Mouse (Mus musculus): ENCODE measurements around the gene Syn3. TPM values are rescaled to one million over a fixed set of nuclear protein-coding genes. Genes with fewer than 3 reads are reported as not detected.

The Syn3 gene
- polyA plus RNA-seq, 1 experiment: 0.84 TPM

DNA sequence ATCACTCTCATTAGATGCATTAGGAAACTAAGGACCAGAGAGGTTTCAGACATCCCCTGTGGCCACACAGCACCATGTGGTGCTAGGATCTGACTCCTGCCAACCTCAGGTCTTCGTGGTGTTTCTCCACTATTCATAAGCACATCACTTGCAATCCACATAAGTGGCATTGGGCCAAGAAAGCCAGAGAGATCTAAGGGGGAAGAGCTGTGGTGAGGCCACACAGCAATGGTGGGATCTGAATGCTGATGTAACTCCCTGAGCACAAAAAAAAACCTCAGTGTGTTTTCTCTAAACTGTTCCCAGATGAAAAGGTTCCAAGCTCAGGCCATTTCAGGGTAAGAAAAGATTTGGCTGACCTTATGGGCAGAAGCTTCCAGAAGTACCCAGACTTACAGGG, 162.2 kb downstream of the Syn3 start:
- WGBS: 4% methylated on average over 1 of the region's 1 CpGs
- H3K4me1 ChIP-seq (replicated peaks; ENCODE audit: control insufficient read depth, insufficient read depth, low read length): no peaks in the 10 kb centered on the region
- H3K36me3 ChIP-seq (ENCODE audit: control insufficient read depth, insufficient read depth, low read length): no peaks in the 10 kb centered on the region
- no peak overlapping the region for H3K27ac ChIP-seq (ENCODE audit: control insufficient read depth, insufficient read depth, low read length)
- DNase-seq: no peak
- TF ChIP-seq POLR2A (IDR thresholded peaks at IDR 0.05; ENCODE audit: control insufficient read depth, extremely low read depth, insufficient read depth, low read length, poor library complexity) (no peak), CTCF (IDR thresholded peaks at IDR 0.05; ENCODE audit: borderline replicate concordance, control insufficient read depth, extremely low read depth, insufficient read depth, low read length, poor library complexity) (no peak)
- no peaks in the 10 kb centered on the region for H3K27me3 ChIP-seq (ENCODE audit: control insufficient read depth, insufficient read depth, low read length)
- no peak overlapping the region for H3K4me3 ChIP-seq (ENCODE audit: control insufficient read depth, insufficient read depth, low read length)

DNA sequence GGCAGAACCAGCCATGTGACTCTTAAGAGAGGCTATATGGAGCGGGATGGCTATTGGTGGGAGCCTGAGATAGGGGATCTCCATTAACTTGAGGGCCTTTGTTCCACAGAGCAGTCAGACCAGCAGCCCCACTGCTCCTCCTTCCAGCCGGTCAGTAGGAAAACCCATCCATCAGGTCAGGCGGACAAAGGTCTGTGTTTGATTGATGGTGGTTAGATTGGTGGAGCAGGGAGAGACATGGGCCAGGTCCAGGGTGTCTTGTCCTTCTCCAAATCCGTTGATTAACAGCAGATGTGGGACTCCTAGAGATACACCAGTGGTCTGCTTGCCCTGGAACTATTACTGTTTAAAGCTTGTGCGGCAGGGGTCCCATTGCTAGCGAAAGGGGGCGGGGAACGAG, 164.1 kb downstream of the Syn3 start:
- no peaks in the 10 kb centered on the region for H3K36me3 ChIP-seq (ENCODE audit: control insufficient read depth, insufficient read depth, low read length)

DNA sequence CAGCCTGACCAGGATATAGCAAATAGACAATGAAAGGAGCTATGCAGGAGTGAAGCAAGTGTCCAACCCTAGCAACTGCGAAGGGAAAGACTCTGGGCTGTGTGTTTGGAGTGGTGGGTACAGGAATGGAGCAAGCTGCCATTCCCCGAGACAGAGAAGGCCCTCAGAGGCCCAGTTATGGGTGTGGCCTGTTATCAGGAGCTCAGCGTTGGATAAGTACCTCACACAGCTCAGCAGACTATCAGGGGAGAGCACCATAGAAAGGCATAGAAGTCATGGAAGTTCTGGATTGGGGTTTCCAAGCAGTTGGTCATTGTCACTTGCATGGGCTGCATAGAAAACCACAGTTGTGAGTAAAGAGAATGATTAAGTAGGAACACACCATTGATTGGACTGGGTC, 165.8 kb downstream of the Syn3 start:
- Histone ChIP-seq H3K4me1 (replicated peaks; ENCODE audit: control insufficient read depth, insufficient read depth, low read length) (no peaks in the 10 kb centered on the region), H3K27me3 (ENCODE audit: control insufficient read depth, insufficient read depth, low read length) (no peaks in the 10 kb centered on the region), H3K36me3 (ENCODE audit: control insufficient read depth, insufficient read depth, low read length) (no peaks in the 10 kb centered on the region), H3K4me3 (ENCODE audit: control insufficient read depth, insufficient read depth, low read length) (no peak overlapping the region), H3K27ac (ENCODE audit: control insufficient read depth, insufficient read depth, low read length) (no peak overlapping the region)
- 86% methylated on average over 3 of the region's 3 CpGs for WGBS
- TF ChIP-seq CTCF (IDR thresholded peaks at IDR 0.05; ENCODE audit: borderline replicate concordance, control insufficient read depth, extremely low read depth, insufficient read depth, low read length, poor library complexity): no peak
- no peak for TF ChIP-seq POLR2A (IDR thresholded peaks at IDR 0.05; ENCODE audit: control insufficient read depth, extremely low read depth, insufficient read depth, low read length, poor library complexity)
- DNase-seq: no peak

More for the DNA sequence above, 164.1 kb downstream of the Syn3 start:
- H3K27me3 ChIP-seq (ENCODE audit: control insufficient read depth, insufficient read depth, low read length): no peaks in the 10 kb centered on the region
- H3K4me1 ChIP-seq (replicated peaks; ENCODE audit: control insufficient read depth, insufficient read depth, low read length): no peaks in the 10 kb centered on the region
- WGBS: 92% methylated on average over 8 of the region's 8 CpGs
- TF ChIP-seq POLR2A (IDR thresholded peaks at IDR 0.05; ENCODE audit: control insufficient read depth, extremely low read depth, insufficient read depth, low read length, poor library complexity): no peak
- no peak for TF ChIP-seq CTCF (IDR thresholded peaks at IDR 0.05; ENCODE audit: borderline replicate concordance, control insufficient read depth, extremely low read depth, insufficient read depth, low read length, poor library complexity)
- H3K27ac ChIP-seq (ENCODE audit: control insufficient read depth, insufficient read depth, low read length): no peak overlapping the region
- DNase-seq: no peak
- no peak overlapping the region for H3K4me3 ChIP-seq (ENCODE audit: control insufficient read depth, insufficient read depth, low read length)

DNA sequence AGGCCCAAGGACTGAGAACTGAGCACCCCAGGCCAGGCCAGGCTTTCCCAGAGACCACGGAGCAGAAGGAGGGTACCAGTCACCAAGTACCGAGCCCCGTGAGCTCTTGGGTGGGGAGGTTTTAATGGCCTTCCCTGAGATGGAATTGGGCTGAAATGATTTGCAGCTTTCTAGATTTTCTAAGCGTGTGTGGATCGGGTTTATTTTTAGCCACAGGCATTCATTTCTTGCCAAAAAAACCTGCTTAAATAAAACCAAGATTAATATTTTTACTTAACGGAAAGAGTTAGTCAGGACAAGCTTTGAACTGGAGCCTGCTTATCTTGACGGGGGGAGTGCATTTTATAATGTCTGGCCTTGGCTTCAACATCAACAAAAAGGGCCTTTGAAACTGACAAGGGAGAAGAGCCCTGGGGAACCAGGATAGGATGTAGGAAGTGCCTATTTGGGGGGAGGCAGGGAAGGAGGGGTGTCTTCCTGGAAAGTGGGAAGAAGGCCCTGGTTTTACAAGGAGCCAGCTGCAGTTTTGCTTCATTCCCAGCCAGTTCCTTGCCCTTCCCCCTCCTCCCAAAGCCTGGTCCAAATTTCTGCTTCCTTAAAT, 166.9 kb downstream of the Syn3 start:
- Histone ChIP-seq H3K4me1 (replicated peaks; ENCODE audit: control insufficient read depth, insufficient read depth, low read length) (no peaks in the 10 kb centered on the region), H3K36me3 (ENCODE audit: control insufficient read depth, insufficient read depth, low read length) (no peaks in the 10 kb centered on the region), H3K27ac (ENCODE audit: control insufficient read depth, insufficient read depth, low read length) (no peak overlapping the region), H3K27me3 (ENCODE audit: control insufficient read depth, insufficient read depth, low read length) (no peaks in the 10 kb centered on the region), H3K4me3 (ENCODE audit: control insufficient read depth, insufficient read depth, low read length) (no peak overlapping the region)
- no peak for DNase-seq
- TF ChIP-seq POLR2A (IDR thresholded peaks at IDR 0.05; ENCODE audit: control insufficient read depth, extremely low read depth, insufficient read depth, low read length, poor library complexity): no peak
- no peak for TF ChIP-seq CTCF (IDR thresholded peaks at IDR 0.05; ENCODE audit: borderline replicate concordance, control insufficient read depth, extremely low read depth, insufficient read depth, low read length, poor library complexity)
- WGBS: 93% methylated on average over 7 of the region's 7 CpGs

DNA sequence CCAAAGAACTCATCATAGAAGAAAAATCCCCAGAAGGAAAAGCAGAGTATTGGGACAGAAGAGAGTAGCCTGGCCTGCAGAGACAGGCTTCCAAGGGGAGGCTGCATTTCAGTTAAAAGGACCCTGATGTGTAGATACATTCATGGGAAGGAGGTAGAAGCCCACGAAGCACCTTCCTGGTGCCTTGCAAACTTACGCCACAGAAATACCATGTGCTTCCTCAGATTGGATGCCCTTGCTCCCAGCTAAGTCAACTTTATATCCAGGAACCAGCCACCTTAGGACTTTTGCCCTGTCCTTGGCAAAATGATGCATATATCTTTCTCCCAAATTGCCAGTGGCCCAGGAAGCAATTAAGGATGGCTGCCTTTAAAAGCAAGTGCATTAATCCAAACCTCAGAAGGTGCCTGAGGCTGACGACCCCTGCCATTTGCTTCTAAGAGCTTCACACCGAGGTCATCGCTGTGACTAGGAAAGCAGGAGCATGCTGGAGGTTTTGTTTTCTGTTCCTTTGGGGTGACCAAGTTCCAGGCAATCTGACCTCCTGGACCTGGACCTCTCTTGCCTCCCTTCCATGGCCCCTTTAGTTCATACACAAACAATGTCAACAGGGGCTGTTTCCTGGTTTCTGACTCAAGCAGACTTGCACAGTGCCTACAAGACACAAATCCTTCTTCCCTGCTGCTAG, 167.6 kb downstream of the Syn3 start:
- H3K4me3 ChIP-seq (ENCODE audit: control insufficient read depth, insufficient read depth, low read length): no peak overlapping the region
- 78% methylated on average over 5 of the region's 5 CpGs for WGBS
- no peaks in the 10 kb centered on the region for H3K4me1 ChIP-seq (replicated peaks; ENCODE audit: control insufficient read depth, insufficient read depth, low read length)
- DNase-seq: no peak
- TF ChIP-seq POLR2A (IDR thresholded peaks at IDR 0.05; ENCODE audit: control insufficient read depth, extremely low read depth, insufficient read depth, low read length, poor library complexity) (no peak), CTCF (IDR thresholded peaks at IDR 0.05; ENCODE audit: borderline replicate concordance, control insufficient read depth, extremely low read depth, insufficient read depth, low read length, poor library complexity) (no peak)
- H3K27me3 ChIP-seq (ENCODE audit: control insufficient read depth, insufficient read depth, low read length): no peaks in the 10 kb centered on the region
- no peaks in the 10 kb centered on the region for H3K36me3 ChIP-seq (ENCODE audit: control insufficient read depth, insufficient read depth, low read length)
- no peak overlapping the region for H3K27ac ChIP-seq (ENCODE audit: control insufficient read depth, insufficient read depth, low read length)

DNA sequence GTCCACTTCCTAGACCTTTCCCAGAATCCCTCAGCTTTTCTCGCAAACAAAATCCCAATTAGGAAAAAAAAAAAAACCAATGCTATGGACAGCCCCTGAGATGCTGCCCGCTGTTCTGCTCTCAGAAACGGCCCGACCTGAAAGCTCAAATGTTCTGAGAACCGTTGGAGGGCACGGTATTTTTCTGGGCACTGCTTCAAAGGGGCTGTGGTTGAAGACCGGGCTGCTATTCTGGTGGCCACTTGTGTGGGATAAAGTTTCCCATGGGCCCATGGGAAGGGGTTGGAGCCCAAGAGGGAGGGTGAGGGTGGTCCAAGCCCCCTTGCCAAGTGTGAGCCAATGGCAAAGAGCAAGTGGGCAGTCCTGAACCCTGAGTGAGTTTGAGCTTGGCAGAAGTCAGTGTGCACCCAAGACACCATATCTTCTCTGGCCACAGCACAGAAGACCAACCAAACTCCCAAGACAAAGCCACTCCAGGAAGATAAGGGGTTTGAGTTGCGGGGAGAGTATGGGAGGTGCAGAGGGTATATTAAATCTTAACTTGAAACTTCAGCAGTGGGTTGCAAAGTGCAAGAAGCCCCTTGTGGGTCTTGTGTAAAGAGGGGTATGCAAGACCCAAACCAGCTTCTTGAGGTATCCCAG, 169.3 kb downstream of the Syn3 start:
- TF ChIP-seq CTCF (IDR thresholded peaks at IDR 0.05; ENCODE audit: borderline replicate concordance, control insufficient read depth, extremely low read depth, insufficient read depth, low read length, poor library complexity) (no peak), POLR2A (IDR thresholded peaks at IDR 0.05; ENCODE audit: control insufficient read depth, extremely low read depth, insufficient read depth, low read length, poor library complexity) (no peak)
- no peak overlapping the region for H3K27ac ChIP-seq (ENCODE audit: control insufficient read depth, insufficient read depth, low read length)
- H3K4me1 ChIP-seq (replicated peaks; ENCODE audit: control insufficient read depth, insufficient read depth, low read length): no peaks in the 10 kb centered on the region
- 97% methylated on average over 8 of the region's 8 CpGs for WGBS
- no peak for DNase-seq
- no peaks in the 10 kb centered on the region for H3K27me3 ChIP-seq (ENCODE audit: control insufficient read depth, insufficient read depth, low read length)
- H3K36me3 ChIP-seq (ENCODE audit: control insufficient read depth, insufficient read depth, low read length): no peaks in the 10 kb centered on the region
- no peak overlapping the region for H3K4me3 ChIP-seq (ENCODE audit: control insufficient read depth, insufficient read depth, low read length)

All from thymus, adult 2 months (tissue).